Comparison of ENCODE assay signal across 13 mouse cellular contexts in genomic region chr2:18940693-18941270, GRCm38 (mm10). TPM values are rescaled to one million over a fixed set of nuclear protein-coding genes. Genes with fewer than 3 reads are reported as not detected.
DNase-seq lines count a peak whose midpoint lies in the region; ATAC-seq lines count a peak whose summit lies in the region.
"Had no signal": no experiment of that assay in that cellular context is flagged by ENCODE, and none has a peak within 500 bp of the region (broad histone marks: within the 10 kb centered on the region; RNA-seq: fewer than 3 reads in every experiment).

No protein-coding gene starts in this region.

- DNase-seq in heart, adult 9 months (ENCODE audit: low spot score in 2 of 2): no peak
- DNase-seq in lung, postnatal 10 days: no peak
- DNase-seq in kidney, postnatal 10 days: peak; percentile 42
- DNase-seq in neural tube, embryonic 10.5 days (ENCODE audit: extremely low spot score, low spot score): no peak
- DNase-seq in spleen, adult 18-20 months: no peak
- DNase-seq: cerebellum, adult 2 months; embryo, embryonic 11 days; layer of hippocampus, postnatal 36 days; right cerebral cortex, postnatal 14 days had no signal

- no peak overlapping the region for H3K4me3 ChIP-seq in heart, embryonic 12.5 days
- no peak overlapping the region for H3K4me3 ChIP-seq in lung, embryonic 16.5 days (ENCODE audit: low read length)
- H3K4me3 ChIP-seq in liver, embryonic 15.5 days (replicated peaks): peak overlapping the region; percentile 21
- H3K4me3 ChIP-seq: neural tube, embryonic 15.5 days had no signal

- H3K9me3 ChIP-seq in heart, embryonic 12.5 days (replicated peaks): no peaks in the 10 kb centered on the region
- no peaks in the 10 kb centered on the region for H3K9me3 ChIP-seq in lung, embryonic 16.5 days (ENCODE audit: control insufficient read depth, low read length)
- no peaks in the 10 kb centered on the region for H3K9me3 ChIP-seq in liver, embryonic 15.5 days (replicated peaks)
- H3K9me3 ChIP-seq: neural tube, embryonic 15.5 days had no signal

- H3K9ac ChIP-seq in heart, embryonic 12.5 days: no peak overlapping the region
- H3K9ac ChIP-seq in lung, embryonic 16.5 days (ENCODE audit: low read length): no peak overlapping the region
- H3K9ac ChIP-seq in liver, embryonic 15.5 days: no peak overlapping the region
- H3K9ac ChIP-seq: neural tube, embryonic 15.5 days had no signal

- H3K4me1 ChIP-seq in heart, embryonic 12.5 days (replicated peaks): peaks cover 51% of the 10 kb centered on the region
- H3K4me1 ChIP-seq in lung, embryonic 16.5 days (replicated peaks; ENCODE audit: control insufficient read depth, insufficient read depth, low read length): peaks cover 26% of the 10 kb centered on the region
- peaks cover 87% of the 10 kb centered on the region for H3K4me1 ChIP-seq in liver, embryonic 15.5 days (replicated peaks)

- 0 out of 2 replicates have a peak, but pooled peaks have one; percentile 37 for ATAC-seq in heart, embryonic 12.5 days (ENCODE audit: insufficient number of reproducible peaks, low FRiP score)
- no peak for ATAC-seq in lung, embryonic 16.5 days (ENCODE audit: low read depth)
- ATAC-seq in liver, embryonic 15.5 days (ENCODE audit: insufficient read depth): no peak

- H3K36me3 ChIP-seq in heart, embryonic 12.5 days: no peaks in the 10 kb centered on the region
- no peaks in the 10 kb centered on the region for H3K36me3 ChIP-seq in lung, embryonic 16.5 days (ENCODE audit: control insufficient read depth, insufficient read depth, low read length)
- no peaks in the 10 kb centered on the region; the same call in 1 of the 2 replicates for H3K36me3 ChIP-seq in liver, embryonic 15.5 days (replicated peaks)
- H3K36me3 ChIP-seq: neural tube, embryonic 15.5 days had no signal

- 21% methylated on average over 12 of the region's 12 CpGs for WGBS in heart, embryonic 12.5 days
- 47% methylated on average over 12 of the region's 12 CpGs for WGBS in lung, embryonic 16.5 days
- WGBS in liver, embryonic 15.5 days (ENCODE audit: insufficient replicate concordance): 11% methylated on average over 12 of the region's 12 CpGs

- H3K27ac ChIP-seq in heart, embryonic 12.5 days (ENCODE audit: poor library complexity, severe bottlenecking): peak overlapping the region; percentile 17; the same call in 1 of the 2 replicates
- H3K27ac ChIP-seq in lung, embryonic 16.5 days (ENCODE audit: low read length): peak overlapping the region; percentile 58
- peak overlapping the region; percentile 31 for H3K27ac ChIP-seq in liver, embryonic 15.5 days (replicated peaks)
- H3K27ac ChIP-seq: neural tube, embryonic 15.5 days had no signal

- H3K4me2 ChIP-seq in heart, embryonic 12.5 days: peak overlapping the region; percentile 40
- no peak overlapping the region for H3K4me2 ChIP-seq in lung, embryonic 16.5 days (ENCODE audit: low read depth, low read length)
- H3K4me2 ChIP-seq in liver, embryonic 15.5 days: peak overlapping the region; percentile 58
- H3K4me2 ChIP-seq: neural tube, embryonic 15.5 days had no signal

- H3K27me3 ChIP-seq in heart, embryonic 12.5 days (replicated peaks): no peaks in the 10 kb centered on the region
- no peaks in the 10 kb centered on the region for H3K27me3 ChIP-seq in lung, embryonic 16.5 days (ENCODE audit: control insufficient read depth, insufficient read depth, low read depth, low read length)
- no peaks in the 10 kb centered on the region for H3K27me3 ChIP-seq in liver, embryonic 15.5 days
- H3K27me3 ChIP-seq: neural tube, embryonic 15.5 days had no signal

RNA-seq across cellular contexts. Expression of gene Pip4k2a, which starts 57.1 kb away (rescaled TPM):
- polyA plus RNA-seq in heart, embryonic 12.5 days (2016; fragmentation: Nextera tagmentation; extraction: Ambion mirVana): 8.6 TPM in 2 replicates
- 6.7 and 7.4 TPM in 2 replicates for polyA plus RNA-seq in lung, embryonic 16.5 days (2015; fragmentation: Nextera tagmentation; extraction: Ambion mirVana)
- polyA plus RNA-seq in liver, embryonic 15.5 days (2015; fragmentation: Nextera tagmentation; extraction: Ambion mirVana): 16.9 and 17.8 TPM in 2 replicates

RNA-seq across cellular contexts. Expression of gene 4930426L09Rik, which starts 57.4 kb away (rescaled TPM):
- polyA plus RNA-seq in heart, embryonic 12.5 days (2016; fragmentation: Nextera tagmentation; extraction: Ambion mirVana): 0.21 and 0.57 TPM in 2 replicates
- polyA plus RNA-seq in lung, embryonic 16.5 days (2015; fragmentation: Nextera tagmentation; extraction: Ambion mirVana): 0.24 TPM in 1 of 2 replicates, not detected in the other
- polyA plus RNA-seq in liver, embryonic 15.5 days (2015; fragmentation: Nextera tagmentation; extraction: Ambion mirVana): 0.15 and 0.17 TPM in 2 replicates
